Mouse (Mus musculus) brain, adult 2 months (tissue): ENCODE results near the gene Slc25a17.
A peak's percentile ranks its signal among the peaks of the same experiment; 100 is the strongest.

Experiments
- DNase-seq: peaks from one replicate; pipeline ENCODE4 v3.0.0; 2011; ENCODE audit warnings: low read depth, low spot score

Slc25a17 gene

GRCm38 (mm10) chr15:81355146-81355761 is 5.4 kb downstream of the Slc25a17 start:
- no peak for DNase-seq

- DNase-seq, result peak; percentile 67
Observed at GRCm38 (mm10) chr15:81352638-81353037, 8.0 kb downstream of the Slc25a17 start.

GRCm38 (mm10) chr15:81350401-81350800 is 10.2 kb downstream of the Slc25a17 start:
- DNase-seq, result no peak

GRCm38 (mm10) chr15:81348366-81348765 is 12.2 kb downstream of the Slc25a17 start:
- no peak for DNase-seq

GRCm38 (mm10) chr15:81347466-81347865 is 13.1 kb downstream of the Slc25a17 start:
- peak; percentile 84 for DNase-seq

GRCm38 (mm10) chr15:81341426-81341825 is 19.2 kb downstream of the Slc25a17 start:
- peak; percentile 78 for DNase-seq

GRCm38 (mm10) chr15:81339158-81339557 is 21.5 kb downstream of the Slc25a17 start:
- DNase-seq, result no peak

- DNase-seq, result peak; percentile 88
Observed at GRCm38 (mm10) chr15:81336466-81336865, 24.1 kb downstream of the Slc25a17 start.

- no peak for DNase-seq
Observed at GRCm38 (mm10) chr15:81332517-81332916, 28.1 kb downstream of the Slc25a17 start.

GRCm38 (mm10) chr15:81330816-81331433 is 29.7 kb downstream of the Slc25a17 start:
- peak; percentile 60 for DNase-seq

GRCm38 (mm10) chr15:81329721-81330369 is 30.8 kb downstream of the Slc25a17 start:
- DNase-seq, result no peak

- no peak for DNase-seq
Observed at GRCm38 (mm10) chr15:81327501-81327900, 33.1 kb downstream of the Slc25a17 start.

GRCm38 (mm10) chr15:81324979-81325378 is 35.6 kb downstream of the Slc25a17 start:
- DNase-seq, result no peak

GRCm38 (mm10) chr15:81320137-81320536 is 40.5 kb downstream of the Slc25a17 start:
- DNase-seq, result peak; percentile 74

- peak; percentile 66 for DNase-seq
Observed at GRCm38 (mm10) chr15:81319462-81319861, 41.1 kb downstream of the Slc25a17 start.

- DNase-seq, result no peak
Observed at GRCm38 (mm10) chr15:81313928-81314327, 46.7 kb downstream of the Slc25a17 start.

GRCm38 (mm10) chr15:81311026-81311425 is 49.6 kb downstream of the Slc25a17 start:
- no peak for DNase-seq

GRCm38 (mm10) chr15:81310353-81310752 is 50.3 kb downstream of the Slc25a17 start:
- no peak for DNase-seq

- no peak for DNase-seq
Observed at GRCm38 (mm10) chr15:81308038-81308437, 52.6 kb downstream of the Slc25a17 start.

GRCm38 (mm10) chr15:81306501-81306900 is 54.1 kb downstream of the Slc25a17 start:
- no peak for DNase-seq

GRCm38 (mm10) chr15:81305035-81305434 is 55.6 kb downstream of the Slc25a17 start:
- DNase-seq, result peak; percentile 58

- no peak for DNase-seq
Observed at GRCm38 (mm10) chr15:81304006-81304405, 56.6 kb downstream of the Slc25a17 start.
